Mouse (Mus musculus) limb, embryonic 11.5 days (tissue): ENCODE results near the gene Lypd6. TPM values are rescaled to one million over a fixed set of nuclear protein-coding genes. Genes with fewer than 3 reads are reported as not detected.

Experiments used
- ATAC-seq: fragments of 200-750 bp; cut with Nextera tagmentation; 2 replicates; pipeline ENCODE4 v1.8.0; 2017; ENCODE audit warnings: low read depth; ENCODE audit not compliant: insufficient number of reproducible peaks, low FRiP score, low TSS enrichment
- DNase-seq: peaks from one replicate; pipeline ENCODE4 v3.0.0-alpha.2; 2015; ENCODE audit warnings: low spot score
- H3K27ac ChIP-seq: fragments of 300-500 bp; sonication (generic); replicated peaks from 2 replicates; pipeline ENCODE4 v1.5.1; 2014; ENCODE audit warnings: low read depth, mild to moderate bottlenecking, low read length
- H3K27me3 ChIP-seq: fragments of 300-500 bp; sonication (generic); 2 replicates; pipeline ENCODE4 v1.6.1; 2014; ENCODE audit warnings: mild to moderate bottlenecking, low read length, mixed read lengths; ENCODE audit not compliant: control insufficient read depth, insufficient read depth
- H3K36me3 ChIP-seq: fragments of 300-500 bp; sonication (generic); 2 replicates; pipeline ENCODE4 v1.6.1; 2014; ENCODE audit warnings: mild to moderate bottlenecking, low read length, moderate library complexity, mixed read lengths; ENCODE audit not compliant: control insufficient read depth, insufficient read depth
- H3K4me1 ChIP-seq: fragments of 300-500 bp; sonication (generic); 2 replicates; pipeline ENCODE4 v1.6.1; 2014; ENCODE audit warnings: low read length, mixed read lengths; ENCODE audit not compliant: control insufficient read depth, insufficient read depth
- H3K4me2 ChIP-seq: fragments of 300-500 bp; sonication (generic); 2 replicates; pipeline ENCODE4 v1.6.1; 2014; ENCODE audit warnings: low read depth, mild to moderate bottlenecking, moderate library complexity; ENCODE audit not compliant: severe bottlenecking
- H3K4me3 ChIP-seq: fragments of 300-500 bp; sonication (generic); 2 replicates; pipeline ENCODE4 v1.5.1; 2014; ENCODE audit warnings: low read depth, low read length
- H3K9ac ChIP-seq: fragments of 300-500 bp; sonication (generic); 2 replicates; pipeline ENCODE4 v1.6.1; 2014; ENCODE audit warnings: mild to moderate bottlenecking, low read length
- H3K9me3 ChIP-seq: fragments of 300-500 bp; sonication (generic); 2 replicates; pipeline ENCODE4 v1.6.1; 2016; ENCODE audit warnings: low read length; ENCODE audit not compliant: control insufficient read depth
- WGBS: fragments of 180-500 bp; shearing (Covaris S2); extraction: QIAGEN DNeasy Blood & Tissue Kit; methylation state at CpG from one replicate; pipeline ENCODE4 v1.1.7; 2014; 5-methylcytosine and 5-hydroxymethylcytosine counted together
- polyA plus RNA-seq: library from polyadenylated mRNA; unstranded; fragments of >200 nt; fragmentation: Nextera tagmentation; extraction: Ambion mirVana; gene quantifications from 2 replicates; pipeline ENCODE4 v1.2.1, GENCODE M21; 2014

The Lypd6 gene
- 7.4 and 7.6 TPM in 2 replicates for polyA plus RNA-seq

GRCm38 (mm10) chr2:50066246-50066967 lies at the start of gene Lypd6:
TSS of gene Lypd6 (plus strand) at chr2:50066429.
- WGBS = under 1% methylated on average over 75 of the region's 76 CpGs
- H3K4me2 ChIP-seq = peak within 1 kb of the TSS; percentile 91
- ATAC-seq (peak; percentile 95), DNase-seq (peak; percentile 87)
- H3K4me1 ChIP-seq = 0 out of 2 replicates have a peak, but pooled peaks cover 2% of the 10 kb centered on the region
- H3K27ac ChIP-seq = no peak within 1 kb of the TSS
- peak within 1 kb of the TSS; percentile 38 for H3K9ac ChIP-seq
- no peaks in the 10 kb centered on the region for H3K36me3 ChIP-seq
- H3K9me3 ChIP-seq = no peaks in the 10 kb centered on the region
- peak within 1 kb of the TSS; percentile 63 for H3K4me3 ChIP-seq
- H3K27me3 ChIP-seq = no peaks in the 10 kb centered on the region

- DNase-seq (no peak), ATAC-seq (no peak)
- no peak overlapping the region for H3K27ac ChIP-seq
- WGBS = 86% methylated on average over 1 of the region's 1 CpGs
- no peaks in the 10 kb centered on the region for H3K36me3 ChIP-seq
- H3K4me1 ChIP-seq = no peaks in the 10 kb centered on the region
- no peak overlapping the region for H3K4me3 ChIP-seq
- H3K27me3 ChIP-seq = no peaks in the 10 kb centered on the region
- no peak overlapping the region for H3K4me2 ChIP-seq
- no peak overlapping the region for H3K9ac ChIP-seq
- H3K9me3 ChIP-seq = no peaks in the 10 kb centered on the region
Measured at GRCm38 (mm10) chr2:50019477-50019876, 46.8 kb upstream of the Lypd6 start.

GRCm38 (mm10) chr2:50025549-50025948 lies 40.7 kb upstream of the Lypd6 start:
- Histone ChIP-seq H3K36me3 (no peaks in the 10 kb centered on the region), H3K4me1 (no peaks in the 10 kb centered on the region), H3K4me3 (no peak overlapping the region), H3K27ac (no peak overlapping the region), H3K27me3 (no peaks in the 10 kb centered on the region), H3K9me3 (no peaks in the 10 kb centered on the region), H3K4me2 (no peak overlapping the region), H3K9ac (no peak overlapping the region)
- no peak for DNase-seq
- no peak for ATAC-seq
- 93% methylated on average over 5 of the region's 5 CpGs for WGBS

- no peak overlapping the region for H3K4me2 ChIP-seq
- H3K27me3 ChIP-seq = no peaks in the 10 kb centered on the region
- H3K36me3 ChIP-seq = no peaks in the 10 kb centered on the region
- WGBS = 82% methylated on average over 8 of the region's 8 CpGs
- no peaks in the 10 kb centered on the region for H3K4me1 ChIP-seq
- H3K9ac ChIP-seq = no peak overlapping the region
- no peak for ATAC-seq
- DNase-seq = no peak
- H3K4me3 ChIP-seq = no peak overlapping the region
- H3K27ac ChIP-seq = no peak overlapping the region
- no peaks in the 10 kb centered on the region for H3K9me3 ChIP-seq
Measured at GRCm38 (mm10) chr2:50028930-50029329, 37.3 kb upstream of the Lypd6 start.

GRCm38 (mm10) chr2:50044170-50044870 lies 21.9 kb upstream of the Lypd6 start:
- ATAC-seq = no peak
- Histone ChIP-seq H3K27ac (no peak overlapping the region), H3K36me3 (no peaks in the 10 kb centered on the region), H3K4me1 (peaks cover 7% of the 10 kb centered on the region), H3K9me3 (no peaks in the 10 kb centered on the region), H3K4me2 (no peak overlapping the region), H3K4me3 (no peak overlapping the region), H3K9ac (no peak overlapping the region), H3K27me3 (no peaks in the 10 kb centered on the region)
- 46% methylated on average over 7 of the region's 7 CpGs for WGBS
- no peak for DNase-seq

- H3K9ac ChIP-seq = no peak overlapping the region
- DNase-seq (no peak), ATAC-seq (no peak)
- H3K4me1 ChIP-seq = peaks cover 7% of the 10 kb centered on the region
- H3K27ac ChIP-seq = no peak overlapping the region
- no peak overlapping the region for H3K4me2 ChIP-seq
- no peaks in the 10 kb centered on the region for H3K9me3 ChIP-seq
- 39% methylated on average over 7 of the region's 7 CpGs for WGBS
- no peaks in the 10 kb centered on the region for H3K27me3 ChIP-seq
- no peak overlapping the region for H3K4me3 ChIP-seq
- no peaks in the 10 kb centered on the region for H3K36me3 ChIP-seq
Measured at GRCm38 (mm10) chr2:50044871-50045470, 21.3 kb upstream of the Lypd6 start.

- ATAC-seq = no peak
- Histone ChIP-seq H3K27ac (no peak overlapping the region), H3K4me3 (no peak overlapping the region), H3K4me2 (no peak overlapping the region), H3K36me3 (no peaks in the 10 kb centered on the region), H3K9ac (no peak overlapping the region), H3K27me3 (no peaks in the 10 kb centered on the region), H3K9me3 (no peaks in the 10 kb centered on the region), H3K4me1 (peaks cover 7% of the 10 kb centered on the region)
- 87% methylated on average over 4 of the region's 4 CpGs for WGBS
- no peak for DNase-seq
Measured at GRCm38 (mm10) chr2:50045841-50046240, 20.4 kb upstream of the Lypd6 start.

- no peaks in the 10 kb centered on the region for H3K27me3 ChIP-seq
- peaks cover 7% of the 10 kb centered on the region for H3K4me1 ChIP-seq
- H3K36me3 ChIP-seq = no peaks in the 10 kb centered on the region
- H3K4me3 ChIP-seq = no peak overlapping the region
- no peak overlapping the region for H3K9ac ChIP-seq
- DNase-seq = no peak
- ATAC-seq = no peak
- H3K27ac ChIP-seq = no peak overlapping the region
- H3K4me2 ChIP-seq = no peak overlapping the region
- H3K9me3 ChIP-seq = no peaks in the 10 kb centered on the region
Measured at GRCm38 (mm10) chr2:50048442-50048841, 17.8 kb upstream of the Lypd6 start.
